Comparison of ENCODE assay signal across 16 mouse cellular contexts in the genomic region with DNA sequence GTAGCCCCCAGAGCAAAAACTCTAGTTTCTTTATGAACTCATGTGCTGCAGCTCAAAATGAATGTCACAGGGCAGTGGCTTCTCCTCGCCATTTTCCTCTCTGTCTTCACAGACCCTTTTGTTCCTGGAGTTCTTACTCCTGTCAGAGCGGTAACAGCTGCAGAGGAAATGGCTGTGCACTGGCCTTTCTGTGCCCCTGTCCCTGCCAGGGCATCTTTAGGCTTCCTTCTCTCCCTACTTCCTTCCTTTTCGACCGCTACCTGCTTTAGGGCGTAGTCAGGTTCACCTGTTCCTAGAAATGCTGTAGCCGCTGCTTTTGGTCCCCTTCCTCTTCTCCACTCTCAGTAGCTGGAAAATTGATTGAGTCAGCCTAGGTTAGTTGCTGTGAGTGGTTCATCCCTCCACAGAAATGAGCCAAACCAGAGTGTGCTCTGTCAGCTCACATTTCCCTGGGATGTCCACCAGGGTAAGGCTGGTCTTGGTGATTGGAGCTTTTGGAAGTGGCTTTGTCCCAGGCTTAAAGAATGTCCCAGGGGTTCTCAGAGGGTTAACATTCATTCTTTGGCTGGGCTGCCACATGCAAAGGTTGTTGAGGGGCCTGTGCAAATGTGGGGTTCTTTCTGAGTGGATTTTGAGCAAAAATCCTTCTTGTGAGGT.
DNase-seq lines count a peak whose midpoint lies in the region; ATAC-seq and TF ChIP-seq lines count a peak whose summit lies in the region.
"Had no signal": no experiment of that assay in that cellular context is flagged by ENCODE, and none has a peak within 500 bp of the region (broad histone marks: within the 10 kb centered on the region; RNA-seq: fewer than 3 reads in every experiment).

No protein-coding gene starts in this region.

- H3K27me3 ChIP-seq in heart, embryonic 14.5 days (ENCODE audit: control insufficient read depth, insufficient read depth, low read length), result no peaks in the 10 kb centered on the region
- H3K27me3 ChIP-seq in heart, embryonic 12.5 days (replicated peaks), result no peaks in the 10 kb centered on the region
- no peaks in the 10 kb centered on the region for H3K27me3 ChIP-seq in lung, embryonic 14.5 days (ENCODE audit: insufficient read depth, low read length)
- H3K27me3 ChIP-seq in embryonic facial prominence, embryonic 13.5 days, result no peaks in the 10 kb centered on the region
- no peaks in the 10 kb centered on the region for H3K27me3 ChIP-seq in limb, embryonic 14.5 days (ENCODE audit: control insufficient read depth, insufficient read depth, low read length)
- H3K27me3 ChIP-seq: CH12.LX; limb, embryonic 13.5 days; midbrain, embryonic 13.5 days; neural tube, embryonic 12.5 days had no signal

- H3K9ac ChIP-seq in heart, embryonic 14.5 days (ENCODE audit: low read length), result no peak overlapping the region
- H3K9ac ChIP-seq in heart, embryonic 12.5 days, result no peak overlapping the region
- H3K9ac ChIP-seq in lung, embryonic 14.5 days, result no peak overlapping the region
- H3K9ac ChIP-seq in embryonic facial prominence, embryonic 13.5 days, result no peak overlapping the region
- H3K9ac ChIP-seq in limb, embryonic 14.5 days (ENCODE audit: low read depth, low read length, severe bottlenecking), result no peak overlapping the region
- H3K9ac ChIP-seq: limb, embryonic 13.5 days; midbrain, embryonic 13.5 days; neural tube, embryonic 12.5 days had no signal

- 77% methylated on average over 6 of the region's 6 CpGs for WGBS in heart, embryonic 14.5 days
- 70% methylated on average over 6 of the region's 6 CpGs for WGBS in heart, embryonic 12.5 days
- WGBS in lung, embryonic 14.5 days, result 61% methylated on average over 6 of the region's 6 CpGs
- 41% methylated on average over 6 of the region's 6 CpGs for WGBS in lung, adult 2 months
- 67% methylated on average over 6 of the region's 6 CpGs for WGBS in embryonic facial prominence, embryonic 13.5 days
- WGBS in limb, embryonic 14.5 days, result 75% methylated on average over 6 of the region's 6 CpGs

- H3K9me3 ChIP-seq in heart, embryonic 14.5 days (ENCODE audit: control insufficient read depth, low read length), result no peaks in the 10 kb centered on the region
- H3K9me3 ChIP-seq in heart, embryonic 12.5 days (replicated peaks), result no peaks in the 10 kb centered on the region
- H3K9me3 ChIP-seq in lung, embryonic 14.5 days (ENCODE audit: low read depth, low read length), result no peaks in the 10 kb centered on the region
- H3K9me3 ChIP-seq in embryonic facial prominence, embryonic 13.5 days, result no peaks in the 10 kb centered on the region
- H3K9me3 ChIP-seq in limb, embryonic 14.5 days (ENCODE audit: control insufficient read depth, low read length), result no peaks in the 10 kb centered on the region
- H3K9me3 ChIP-seq: limb, embryonic 13.5 days; midbrain, embryonic 13.5 days; neural tube, embryonic 12.5 days had no signal

- no peak overlapping the region for H3K4me3 ChIP-seq in heart, embryonic 14.5 days (ENCODE audit: control insufficient read depth in 1 of 2, insufficient read depth in 1 of 2, low read depth in 1 of 2, low read length in 2 of 2)
- H3K4me3 ChIP-seq in heart, embryonic 12.5 days, result no peak overlapping the region
- H3K4me3 ChIP-seq in lung, embryonic 14.5 days (ENCODE audit: low read depth, low read length), result no peak overlapping the region
- no peak overlapping the region for H3K4me3 ChIP-seq in lung, adult 2 months (replicated peaks; ENCODE audit: extremely low read depth, low read depth, low read length)
- H3K4me3 ChIP-seq in embryonic facial prominence, embryonic 13.5 days, result no peak overlapping the region
- H3K4me3 ChIP-seq in limb, embryonic 14.5 days (replicated peaks; ENCODE audit: low read length), result no peak overlapping the region
- H3K4me3 ChIP-seq: erythroblast, embryonic 14.5 days; limb, embryonic 13.5 days; midbrain, embryonic 13.5 days; neural tube, embryonic 12.5 days had no signal

- H3K27ac ChIP-seq in heart, embryonic 14.5 days (replicated peaks in 1 of 2; ENCODE audit: control insufficient read depth in 1 of 2, insufficient read depth in 1 of 2, low read depth in 2 of 2, low read length in 2 of 2), result peak overlapping the region; percentile 4 to 23; a peak in 1 of 4 replicates
- no peak overlapping the region for H3K27ac ChIP-seq in heart, embryonic 12.5 days (ENCODE audit: poor library complexity, severe bottlenecking)
- H3K27ac ChIP-seq in lung, embryonic 14.5 days (ENCODE audit: low read depth), result peak overlapping the region; percentile 21; the same call in 1 of the 2 replicates
- peak overlapping the region; percentile 8; the same call in 1 of the 2 replicates for H3K27ac ChIP-seq in embryonic facial prominence, embryonic 13.5 days
- peak overlapping the region; percentile 14; the same call in 1 of the 2 replicates for H3K27ac ChIP-seq in limb, embryonic 14.5 days (replicated peaks; ENCODE audit: low read depth, low read length)
- H3K27ac ChIP-seq: limb, embryonic 13.5 days; midbrain, embryonic 13.5 days; neural tube, embryonic 12.5 days had no signal

- no peak for ATAC-seq in heart, embryonic 14.5 days (ENCODE audit: insufficient number of reproducible peaks, insufficient read depth, low FRiP score, low read depth)
- ATAC-seq in heart, embryonic 12.5 days (ENCODE audit: insufficient number of reproducible peaks, low FRiP score), result no peak
- no peak for ATAC-seq in lung, embryonic 14.5 days (ENCODE audit: insufficient read depth)
- no peak for ATAC-seq in embryonic facial prominence, embryonic 13.5 days (ENCODE audit: insufficient number of reproducible peaks, insufficient read depth, low FRiP score, low TSS enrichment, low read depth)
- no peak for ATAC-seq in limb, embryonic 14.5 days (ENCODE audit: low FRiP score, low read depth)
- ATAC-seq: midbrain, embryonic 13.5 days had no signal

- DNase-seq in lung, embryonic 14.5 days, result peak; percentile 39
- no peak for DNase-seq in lung, adult 2 months
- DNase-seq in limb, embryonic 14.5 days (ENCODE audit: low spot score), result no peak
- no peak for DNase-seq in left cerebral cortex, adult 8-10 months (ENCODE audit: low spot score in 2 of 2)
- DNase-seq: cerebellum, adult 18-20 months; lung, postnatal 36 days; retina, postnatal 1 day; spleen, adult 18-20 months had no signal

- no peak overlapping the region for H3K4me2 ChIP-seq in heart, embryonic 14.5 days (ENCODE audit: low read length)
- no peak overlapping the region for H3K4me2 ChIP-seq in heart, embryonic 12.5 days
- no peak overlapping the region for H3K4me2 ChIP-seq in lung, embryonic 14.5 days
- no peak overlapping the region for H3K4me2 ChIP-seq in embryonic facial prominence, embryonic 13.5 days
- no peak overlapping the region for H3K4me2 ChIP-seq in limb, embryonic 14.5 days (replicated peaks; ENCODE audit: low read depth, low read length, severe bottlenecking)
- H3K4me2 ChIP-seq: limb, embryonic 13.5 days; midbrain, embryonic 13.5 days; neural tube, embryonic 12.5 days had no signal

- no peak for TF ChIP-seq CTCF in lung, embryonic 14.5 days (IDR thresholded peaks at IDR 0.05; ENCODE audit: low read depth)
- no peak for TF ChIP-seq CTCF in lung, adult 2 months (IDR thresholded peaks at IDR 0.05; ENCODE audit: insufficient read depth, low read length)

- no peak for TF ChIP-seq POLR2A in lung, adult 2 months (IDR thresholded peaks at IDR 0.05; ENCODE audit: borderline replicate concordance, extremely low read depth, low read depth, low read length)
- no peak for TF ChIP-seq POLR2A in limb, embryonic 14.5 days (IDR thresholded peaks at IDR 0.05; ENCODE audit: borderline replicate concordance, extremely low read depth, insufficient read depth, insufficient read length)

- peaks cover 20 to 24% of the 10 kb centered on the region in 2 experiments for H3K4me1 ChIP-seq in heart, embryonic 14.5 days (ENCODE audit: control insufficient read depth in 2 of 2, insufficient read depth in 2 of 2, low read length in 2 of 2)
- peaks cover 40% of the 10 kb centered on the region for H3K4me1 ChIP-seq in heart, embryonic 12.5 days (replicated peaks)
- H3K4me1 ChIP-seq in lung, embryonic 14.5 days (ENCODE audit: insufficient read depth), result 0 out of 2 replicates have a peak, but pooled peaks cover 3% of the 10 kb centered on the region
- H3K4me1 ChIP-seq in lung, adult 2 months (ENCODE audit: control insufficient read depth, insufficient read depth, low read length), result peaks cover 26% of the 10 kb centered on the region
- peaks cover 9% of the 10 kb centered on the region; the same call in 1 of the 2 replicates for H3K4me1 ChIP-seq in embryonic facial prominence, embryonic 13.5 days
- peaks cover 10% of the 10 kb centered on the region for H3K4me1 ChIP-seq in limb, embryonic 14.5 days (ENCODE audit: control insufficient read depth, insufficient read depth, low read length)

- H3K36me3 ChIP-seq in heart, embryonic 14.5 days (ENCODE audit: control insufficient read depth, insufficient read depth, low read length), result no peaks in the 10 kb centered on the region
- H3K36me3 ChIP-seq in heart, embryonic 12.5 days, result no peaks in the 10 kb centered on the region
- no peaks in the 10 kb centered on the region for H3K36me3 ChIP-seq in lung, embryonic 14.5 days (ENCODE audit: insufficient read depth)
- no peaks in the 10 kb centered on the region for H3K36me3 ChIP-seq in embryonic facial prominence, embryonic 13.5 days
- H3K36me3 ChIP-seq in limb, embryonic 14.5 days (ENCODE audit: control insufficient read depth, insufficient read depth, low read length), result no peaks in the 10 kb centered on the region
- H3K36me3 ChIP-seq: limb, embryonic 13.5 days; midbrain, embryonic 13.5 days; neural tube, embryonic 12.5 days had no signal
